Mouse (Mus musculus) thymus, postnatal 36 days (tissue): ENCODE data around the gene B4galt5.
"Not testable (repeated sequence)": the region's sequence is repeated elsewhere in the genome, so short reads cannot be mapped to it uniquely, and the experiment has no call there.

ENCODE experiments used
- DNase-seq, 2 experiments: peaks; one replicate each; pipeline ENCODE4 v3.0.0; 2022; ENCODE audit warnings: mixed read lengths in 2 of 2

Gene B4galt5

GRCm38 (mm10) chr2:167348376-167349282 is at the start of gene B4galt5:
Gene B4galt5 (minus strand): TSS chr2:167349183.
- DNase-seq, result peak; percentile 49 to 67

- DNase-seq, result not testable (repeated sequence)
These were observed 47.4 kb upstream of the B4galt5 start for GRCm38 (mm10) chr2:167396420-167396819.

- no peak for DNase-seq
These were observed 45.4 kb upstream of the B4galt5 start for GRCm38 (mm10) chr2:167394426-167394825.

- DNase-seq, result no peak
These were observed 38.0 kb upstream of the B4galt5 start for GRCm38 (mm10) chr2:167386998-167387397.

GRCm38 (mm10) chr2:167386456-167386855 is 37.5 kb upstream of the B4galt5 start:
- no peak for DNase-seq

GRCm38 (mm10) chr2:167383666-167384083 is 34.7 kb upstream of the B4galt5 start:
- DNase-seq, result no peak

- no peak for DNase-seq
These were observed 33.4 kb upstream of the B4galt5 start for GRCm38 (mm10) chr2:167382389-167382788.

GRCm38 (mm10) chr2:167381596-167381995 is 32.6 kb upstream of the B4galt5 start:
- no peak for DNase-seq

- no peak for DNase-seq
These were observed 31.8 kb upstream of the B4galt5 start for GRCm38 (mm10) chr2:167380615-167381285.

- no peak for DNase-seq
These were observed 30.0 kb upstream of the B4galt5 start for GRCm38 (mm10) chr2:167378972-167379371.

- DNase-seq, result no peak
These were observed 28.7 kb upstream of the B4galt5 start for GRCm38 (mm10) chr2:167377697-167378096.

- no peak for DNase-seq
These were observed 27.2 kb upstream of the B4galt5 start for GRCm38 (mm10) chr2:167376160-167376564.

- no peak for DNase-seq
These were observed 26.7 kb upstream of the B4galt5 start for GRCm38 (mm10) chr2:167375688-167376087.

- no peak for DNase-seq
These were observed 26.2 kb upstream of the B4galt5 start for GRCm38 (mm10) chr2:167375135-167375534.

GRCm38 (mm10) chr2:167374191-167374805 is 25.3 kb upstream of the B4galt5 start:
- DNase-seq, result no peak

- no peak for DNase-seq
These were observed 24.3 kb upstream of the B4galt5 start for GRCm38 (mm10) chr2:167373266-167373665.

- no peak for DNase-seq
These were observed 22.5 kb upstream of the B4galt5 start for GRCm38 (mm10) chr2:167371506-167371905.

GRCm38 (mm10) chr2:167368328-167368727 is 19.3 kb upstream of the B4galt5 start:
- peak; percentile 82 to 90 for DNase-seq

GRCm38 (mm10) chr2:167367777-167368281 is 18.8 kb upstream of the B4galt5 start:
- peak; percentile 49 to 63 for DNase-seq

- DNase-seq, result peak; percentile 30 to 37
These were observed 18.3 kb upstream of the B4galt5 start for GRCm38 (mm10) chr2:167367325-167367724.

GRCm38 (mm10) chr2:167365063-167365462 is 16.1 kb upstream of the B4galt5 start:
- DNase-seq, result no peak

- DNase-seq, result no peak
These were observed 14.5 kb upstream of the B4galt5 start for GRCm38 (mm10) chr2:167363272-167364045.
